Mouse (Mus musculus): Measurements from ENCODE around the gene Hbb-bh1. TPM values are rescaled to one million over a fixed set of nuclear protein-coding genes. Genes with fewer than 3 reads are reported as not detected.
A peak's percentile ranks its signal among the peaks of the same experiment; 100 is the strongest.
"Not testable (repeated sequence)": the region's sequence is repeated elsewhere in the genome, so short reads cannot be mapped to it uniquely, and the experiment has no call there.

The Hbb-bh1 gene
- polyA plus RNA-seq, 1 experiment from 2014 or later: 4.0 TPM

DNA sequence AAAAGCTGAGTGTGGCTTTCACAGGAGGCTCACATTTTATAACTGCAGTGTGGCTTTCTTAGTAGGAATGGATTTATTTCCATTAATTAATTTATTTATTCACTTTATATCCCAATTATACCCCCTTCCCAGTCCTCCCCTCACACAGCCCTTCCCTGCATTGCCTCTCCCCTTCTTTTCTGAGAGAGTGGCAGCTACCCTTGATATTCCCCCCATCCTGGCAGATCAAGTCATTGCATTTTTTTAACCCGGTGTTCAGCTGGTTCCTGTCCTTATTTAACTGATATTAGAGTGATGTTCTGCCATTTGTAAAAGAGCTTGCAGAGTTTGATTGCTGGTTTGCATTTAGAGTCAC lies 33.2 kb downstream of the Hbb-bh1 start:
- Histone ChIP-seq H3K9me3 (ENCODE audit: control insufficient read depth, low read length) (no peaks in the 10 kb centered on the region), H3K4me1 (ENCODE audit: control insufficient read depth, insufficient read depth, low read length) (no peaks in the 10 kb centered on the region), H3K27me3 (ENCODE audit: control insufficient read depth, insufficient read depth, low read length) (no peaks in the 10 kb centered on the region), H3K4me2 (ENCODE audit: low read length) (no peak overlapping the region), H3K36me3 (ENCODE audit: control insufficient read depth, insufficient read depth, low read length) (no peaks in the 10 kb centered on the region), H3K27ac (replicated peaks; ENCODE audit: low read depth, low read length) (no peak overlapping the region), H3K4me3 (replicated peaks; ENCODE audit: low read depth, low read length) (no peak overlapping the region), H3K9ac (replicated peaks; ENCODE audit: low read length) (no peak overlapping the region)
- no peak for DNase-seq
- ATAC-seq (ENCODE audit: low FRiP score, low TSS enrichment): no peak
- WGBS: 74% methylated on average over 1 of the region's 1 CpGs

DNA sequence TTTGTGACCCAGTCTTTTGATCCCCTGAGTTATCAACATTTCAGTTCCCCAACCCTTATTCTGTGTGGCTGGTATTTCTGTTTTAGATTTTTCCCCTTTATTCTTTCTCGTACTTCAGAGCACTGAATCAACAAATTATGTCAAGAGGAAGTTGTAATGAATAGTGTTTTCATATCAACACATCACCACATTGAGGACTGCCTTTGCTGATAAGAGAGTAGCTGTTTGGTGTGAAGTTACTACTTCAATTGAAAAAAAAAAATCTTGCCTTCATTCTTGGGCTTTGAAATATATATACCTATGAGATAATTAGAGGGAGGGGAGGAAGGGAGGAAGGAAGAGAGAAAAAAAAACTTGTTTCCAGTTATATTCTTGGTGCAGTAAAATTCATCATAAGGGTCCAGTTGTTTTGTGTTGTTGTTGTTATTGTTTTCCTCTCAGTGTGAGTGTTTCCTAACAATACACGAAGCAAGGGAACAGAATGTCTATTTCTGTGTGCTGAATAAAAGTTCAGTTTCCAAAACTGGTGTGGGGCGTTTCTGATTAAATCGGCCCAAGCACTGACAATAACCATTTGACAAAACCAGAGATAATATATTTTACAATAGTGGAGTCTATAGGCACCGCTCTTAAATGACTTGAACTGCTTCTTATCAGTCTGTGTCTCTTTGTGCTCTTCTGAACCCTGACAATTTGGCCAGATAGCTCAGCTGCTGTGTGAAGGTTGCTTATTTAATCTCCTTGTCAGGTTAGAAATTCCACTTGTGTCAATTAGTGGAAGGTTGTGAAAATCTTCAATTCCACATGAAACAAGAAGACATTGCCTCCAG lies 33.8 kb downstream of the Hbb-bh1 start:
- WGBS: 73% methylated on average over 5 of the region's 5 CpGs
- H3K9me3 ChIP-seq (ENCODE audit: control insufficient read depth, low read length): no peaks in the 10 kb centered on the region
- H3K27me3 ChIP-seq (ENCODE audit: control insufficient read depth, insufficient read depth, low read length): no peaks in the 10 kb centered on the region
- no peak overlapping the region for H3K27ac ChIP-seq (replicated peaks; ENCODE audit: low read depth, low read length)
- H3K36me3 ChIP-seq (ENCODE audit: control insufficient read depth, insufficient read depth, low read length): no peaks in the 10 kb centered on the region
- H3K4me3 ChIP-seq (replicated peaks; ENCODE audit: low read depth, low read length): no peak overlapping the region
- ATAC-seq (ENCODE audit: low FRiP score, low TSS enrichment) (no peak), DNase-seq (no peak)
- no peak overlapping the region for H3K9ac ChIP-seq (replicated peaks; ENCODE audit: low read length)
- no peaks in the 10 kb centered on the region for H3K4me1 ChIP-seq (ENCODE audit: control insufficient read depth, insufficient read depth, low read length)
- H3K4me2 ChIP-seq (ENCODE audit: low read length): no peak overlapping the region

DNA sequence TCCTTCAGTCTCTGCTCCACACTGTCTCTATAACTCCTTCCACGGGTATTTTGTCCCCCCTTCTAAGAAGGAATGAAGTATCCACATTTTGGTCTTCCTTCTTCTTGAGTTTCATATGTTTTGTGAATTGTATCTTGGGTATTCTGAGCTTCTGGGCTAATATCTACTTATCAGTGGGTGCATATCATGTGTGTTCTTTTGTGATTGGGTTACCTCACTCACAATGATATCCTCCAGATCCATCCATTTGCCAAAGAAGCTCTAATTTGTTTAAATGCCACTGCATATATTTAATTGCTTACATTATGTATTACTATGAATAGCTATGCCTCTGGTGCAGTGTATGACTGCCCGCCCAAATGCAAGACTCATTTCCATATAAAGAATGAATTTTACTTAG lies 34.8 kb downstream of the Hbb-bh1 start:
- H3K27me3 ChIP-seq (ENCODE audit: control insufficient read depth, insufficient read depth, low read length); ATAC-seq (ENCODE audit: low FRiP score, low TSS enrichment); H3K4me1 ChIP-seq (ENCODE audit: control insufficient read depth, insufficient read depth, low read length); H3K27ac ChIP-seq (replicated peaks; ENCODE audit: low read depth, low read length); H3K36me3 ChIP-seq (ENCODE audit: control insufficient read depth, insufficient read depth, low read length); H3K9ac ChIP-seq (replicated peaks; ENCODE audit: low read length); H3K4me2 ChIP-seq (ENCODE audit: low read length); H3K9me3 ChIP-seq (ENCODE audit: control insufficient read depth, low read length); DNase-seq; H3K4me3 ChIP-seq (replicated peaks; ENCODE audit: low read depth, low read length): not testable (repeated sequence)
- WGBS: 79% methylated on average over 2 of the region's 2 CpGs

DNA sequence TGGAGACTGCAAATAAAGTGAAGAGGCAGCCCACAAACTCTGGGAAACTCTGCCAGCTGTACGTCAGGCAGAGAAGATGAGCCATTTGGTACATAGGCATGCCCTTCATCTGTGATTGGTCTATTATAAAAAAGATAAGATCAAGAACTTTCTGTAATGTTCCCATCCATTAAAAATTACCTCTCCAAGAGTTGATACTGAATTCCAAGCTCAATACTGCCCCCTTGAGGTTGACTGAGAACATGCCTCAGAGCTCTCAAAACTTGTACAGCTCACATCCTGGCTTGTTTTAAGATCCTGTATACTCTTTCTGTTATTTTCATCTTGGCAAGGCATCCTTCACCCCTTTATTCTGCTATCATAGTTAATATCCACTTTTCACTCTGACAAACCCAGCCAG lies 36.1 kb downstream of the Hbb-bh1 start:
- Histone ChIP-seq H3K9me3 (ENCODE audit: control insufficient read depth, low read length) (no peaks in the 10 kb centered on the region), H3K9ac (replicated peaks; ENCODE audit: low read length) (no peak overlapping the region), H3K36me3 (ENCODE audit: control insufficient read depth, insufficient read depth, low read length) (no peaks in the 10 kb centered on the region), H3K4me2 (ENCODE audit: low read length) (no peak overlapping the region), H3K4me1 (ENCODE audit: control insufficient read depth, insufficient read depth, low read length) (no peaks in the 10 kb centered on the region), H3K27me3 (ENCODE audit: control insufficient read depth, insufficient read depth, low read length) (no peaks in the 10 kb centered on the region), H3K27ac (replicated peaks; ENCODE audit: low read depth, low read length) (no peak overlapping the region), H3K4me3 (replicated peaks; ENCODE audit: low read depth, low read length) (no peak overlapping the region)
- DNase-seq: peak; percentile 74
- no peak for ATAC-seq (ENCODE audit: low FRiP score, low TSS enrichment)
- WGBS: 64% methylated on average over 1 of the region's 1 CpGs

DNA sequence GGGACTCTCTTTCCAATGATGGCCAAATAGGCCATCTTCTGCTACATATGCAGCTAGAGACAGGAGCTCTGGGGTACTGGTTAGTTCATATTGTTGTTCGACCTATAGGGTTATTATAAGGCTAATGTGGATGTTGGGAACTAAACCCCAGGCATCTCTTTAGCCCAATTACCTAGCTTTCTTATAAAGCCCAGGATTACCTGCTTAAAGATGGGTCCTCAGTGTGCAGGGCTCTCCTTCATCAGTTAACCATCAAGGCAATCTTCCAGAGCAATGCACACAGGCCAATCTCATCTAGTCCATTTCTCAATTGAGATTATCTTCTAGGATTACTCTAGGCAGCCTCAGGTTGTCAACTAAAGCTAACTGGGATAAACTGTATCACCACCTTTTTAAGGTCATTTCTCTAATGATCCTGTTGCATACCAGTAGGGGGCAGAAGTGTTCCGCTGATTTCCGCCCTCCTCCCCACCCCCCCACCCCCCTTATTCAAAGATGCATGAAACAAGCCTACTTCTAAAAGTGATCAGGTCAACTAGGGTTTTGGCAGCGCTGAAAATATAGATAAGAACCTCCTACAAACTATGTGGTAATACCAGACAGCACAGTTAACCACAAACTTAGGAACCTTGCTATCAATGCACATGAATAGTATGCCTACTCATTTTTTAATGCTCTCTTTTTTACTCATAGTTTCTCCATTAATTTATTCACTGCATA lies 50.1 kb downstream of the Hbb-bh1 start:
- DNase-seq (no peak), ATAC-seq (ENCODE audit: low FRiP score, low TSS enrichment) (no peak)
- H3K4me2 ChIP-seq (ENCODE audit: low read length): no peak overlapping the region
- H3K36me3 ChIP-seq (ENCODE audit: control insufficient read depth, insufficient read depth, low read length): no peaks in the 10 kb centered on the region
- H3K4me3 ChIP-seq (replicated peaks; ENCODE audit: low read depth, low read length): no peak overlapping the region
- H3K9me3 ChIP-seq (ENCODE audit: control insufficient read depth, low read length): no peaks in the 10 kb centered on the region
- no peaks in the 10 kb centered on the region for H3K27me3 ChIP-seq (ENCODE audit: control insufficient read depth, insufficient read depth, low read length)
- no peak overlapping the region for H3K27ac ChIP-seq (replicated peaks; ENCODE audit: low read depth, low read length)
- 29% methylated on average over 4 of the region's 4 CpGs for WGBS
- H3K9ac ChIP-seq (replicated peaks; ENCODE audit: low read length): no peak overlapping the region
- H3K4me1 ChIP-seq (ENCODE audit: control insufficient read depth, insufficient read depth, low read length): no peaks in the 10 kb centered on the region

DNA sequence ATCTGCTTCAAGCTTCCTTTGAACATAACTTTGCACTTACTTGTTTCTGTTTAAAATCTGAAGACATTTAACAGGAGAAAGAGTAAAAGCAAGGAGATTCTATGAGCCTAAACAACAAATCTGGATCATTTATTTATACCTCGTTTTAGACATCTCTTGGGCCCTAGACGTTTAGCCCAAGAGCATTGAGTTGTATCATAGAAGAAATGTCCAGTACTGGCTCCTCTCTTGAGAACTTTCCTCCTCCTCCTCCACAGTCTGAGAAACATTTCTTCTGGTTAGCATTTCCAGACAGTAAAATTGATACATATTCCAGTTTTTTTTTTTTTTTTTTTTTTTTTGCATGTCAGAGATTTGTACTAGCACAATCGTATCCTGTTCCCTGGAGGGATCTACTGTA lies 51.2 kb downstream of the Hbb-bh1 start, which contains the start of gene Olfr67:
TSS of gene Olfr67 (minus strand) at position 101 of the 400 bp plus-strand sequence.
- Histone ChIP-seq H3K9ac (replicated peaks; ENCODE audit: low read length) (no peak within 1 kb of the TSS), H3K36me3 (ENCODE audit: control insufficient read depth, insufficient read depth, low read length) (no peaks in the 10 kb centered on the region), H3K9me3 (ENCODE audit: control insufficient read depth, low read length) (no peaks in the 10 kb centered on the region), H3K4me2 (ENCODE audit: low read length) (no peak within 1 kb of the TSS), H3K27ac (replicated peaks; ENCODE audit: low read depth, low read length) (no peak within 1 kb of the TSS), H3K4me3 (replicated peaks; ENCODE audit: low read depth, low read length) (no peak within 1 kb of the TSS), H3K4me1 (ENCODE audit: control insufficient read depth, insufficient read depth, low read length) (no peaks in the 10 kb centered on the region), H3K27me3 (ENCODE audit: control insufficient read depth, insufficient read depth, low read length) (no peaks in the 10 kb centered on the region)
- WGBS: 86% methylated on average over 3 of the region's 3 CpGs
- DNase-seq (no peak), ATAC-seq (ENCODE audit: low FRiP score, low TSS enrichment) (no peak)

Other genes with a start within 250 kb of the Hbb-bh1 start
- not detected in 2 replicates for gene Olfr619, start 242.6 kb downstream of the Hbb-bh1 start, polyA plus RNA-seq (2014; fragmentation: Nextera tagmentation; extraction: Ambion mirVana)
- gene Olfr620, start 230.6 kb downstream of the Hbb-bh1 start, polyA plus RNA-seq (2014; fragmentation: Nextera tagmentation; extraction: Ambion mirVana): not detected in 2 replicates
- gene Olfr622, start 200.5 kb downstream of the Hbb-bh1 start, polyA plus RNA-seq (2014; fragmentation: Nextera tagmentation; extraction: Ambion mirVana): not detected in 2 replicates
- gene Olfr623, start 179.5 kb downstream of the Hbb-bh1 start, polyA plus RNA-seq (2014; fragmentation: Nextera tagmentation; extraction: Ambion mirVana): not detected in 2 replicates
- gene Olfr624, start 172.0 kb downstream of the Hbb-bh1 start, polyA plus RNA-seq (2014; fragmentation: Nextera tagmentation; extraction: Ambion mirVana): not detected in 2 replicates
- gene Olfr625-ps1, start 160.4 kb downstream of the Hbb-bh1 start, polyA plus RNA-seq (2014; fragmentation: Nextera tagmentation; extraction: Ambion mirVana): not detected in 2 replicates
- not detected in 2 replicates for gene Olfr243, start 128.5 kb downstream of the Hbb-bh1 start, polyA plus RNA-seq (2014; fragmentation: Nextera tagmentation; extraction: Ambion mirVana)
- gene Olfr628, start 112.8 kb downstream of the Hbb-bh1 start, polyA plus RNA-seq (2014; fragmentation: Nextera tagmentation; extraction: Ambion mirVana): not detected in 2 replicates
- gene Olfr629, start 98.2 kb downstream of the Hbb-bh1 start, polyA plus RNA-seq (2014; fragmentation: Nextera tagmentation; extraction: Ambion mirVana): not detected in 2 replicates
- not detected in 2 replicates for gene Olfr630, start 85.8 kb downstream of the Hbb-bh1 start, polyA plus RNA-seq (2014; fragmentation: Nextera tagmentation; extraction: Ambion mirVana)
- not detected in 2 replicates for gene Olfr69, start 71.6 kb downstream of the Hbb-bh1 start, polyA plus RNA-seq (2014; fragmentation: Nextera tagmentation; extraction: Ambion mirVana)
- gene Olfr68, start 63.5 kb downstream of the Hbb-bh1 start, polyA plus RNA-seq (2014; fragmentation: Nextera tagmentation; extraction: Ambion mirVana): not detected in 2 replicates
- not detected in 2 replicates for gene Olfr67, start 51.3 kb downstream of the Hbb-bh1 start, polyA plus RNA-seq (2014; fragmentation: Nextera tagmentation; extraction: Ambion mirVana)
- gene Hbb-bt, start 29.2 kb downstream of the Hbb-bh1 start, polyA plus RNA-seq (2014; fragmentation: Nextera tagmentation; extraction: Ambion mirVana): 856 and 1,369 TPM in 2 replicates
- 2,393 and 3,364 TPM in 2 replicates for gene Hbb-bs, start 15.1 kb downstream of the Hbb-bh1 start, polyA plus RNA-seq (2014; fragmentation: Nextera tagmentation; extraction: Ambion mirVana)
- not detected in 2 replicates for gene Hbb-bh2, start 2.6 kb downstream of the Hbb-bh1 start, polyA plus RNA-seq (2014; fragmentation: Nextera tagmentation; extraction: Ambion mirVana)
- 175 and 602 TPM in 2 replicates for gene Hbb-y, start 10.1 kb upstream of the Hbb-bh1 start, polyA plus RNA-seq (2014; fragmentation: Nextera tagmentation; extraction: Ambion mirVana)
- gene Olfr66, start 43.1 kb upstream of the Hbb-bh1 start, polyA plus RNA-seq (2014; fragmentation: Nextera tagmentation; extraction: Ambion mirVana): not detected in 2 replicates
- gene Olfr64, start 51.3 kb upstream of the Hbb-bh1 start, polyA plus RNA-seq (2014; fragmentation: Nextera tagmentation; extraction: Ambion mirVana): not detected in 2 replicates
- gene Olfr65, start 60.3 kb upstream of the Hbb-bh1 start, polyA plus RNA-seq (2014; fragmentation: Nextera tagmentation; extraction: Ambion mirVana): not detected in 2 replicates
- gene Olfr631, start 85.7 kb upstream of the Hbb-bh1 start, polyA plus RNA-seq (2014; fragmentation: Nextera tagmentation; extraction: Ambion mirVana): not detected in 2 replicates
- gene Olfr632, start 91.2 kb upstream of the Hbb-bh1 start, polyA plus RNA-seq (2014; fragmentation: Nextera tagmentation; extraction: Ambion mirVana): not detected in 2 replicates
- gene Olfr633, start 101.3 kb upstream of the Hbb-bh1 start, polyA plus RNA-seq (2014; fragmentation: Nextera tagmentation; extraction: Ambion mirVana): not detected in 2 replicates
- gene Olfr635, start 128.0 kb upstream of the Hbb-bh1 start, polyA plus RNA-seq (2014; fragmentation: Nextera tagmentation; extraction: Ambion mirVana): not detected in 2 replicates
- not detected in 2 replicates for gene Olfr638, start 155.6 kb upstream of the Hbb-bh1 start, polyA plus RNA-seq (2014; fragmentation: Nextera tagmentation; extraction: Ambion mirVana)
- not detected in 2 replicates for gene Olfr639, start 174.1 kb upstream of the Hbb-bh1 start, polyA plus RNA-seq (2014; fragmentation: Nextera tagmentation; extraction: Ambion mirVana)
- gene Olfr640, start 182.4 kb upstream of the Hbb-bh1 start, polyA plus RNA-seq (2014; fragmentation: Nextera tagmentation; extraction: Ambion mirVana): not detected in 2 replicates
- gene Olfr641, start 192.3 kb upstream of the Hbb-bh1 start, polyA plus RNA-seq (2014; fragmentation: Nextera tagmentation; extraction: Ambion mirVana): not detected in 2 replicates
- not detected in 2 replicates for gene Olfr642, start 209.5 kb upstream of the Hbb-bh1 start, polyA plus RNA-seq (2014; fragmentation: Nextera tagmentation; extraction: Ambion mirVana)
- not detected in 2 replicates for gene 4930516K23Rik, start 218.3 kb upstream of the Hbb-bh1 start, polyA plus RNA-seq (2014; fragmentation: Nextera tagmentation; extraction: Ambion mirVana)
- not detected in 2 replicates for gene Olfr644, start 228.7 kb upstream of the Hbb-bh1 start, polyA plus RNA-seq (2014; fragmentation: Nextera tagmentation; extraction: Ambion mirVana)
- gene Olfr645, start 242.3 kb upstream of the Hbb-bh1 start, polyA plus RNA-seq (2014; fragmentation: Nextera tagmentation; extraction: Ambion mirVana): not detected in 2 replicates